Mouse (Mus musculus): Measurements from ENCODE around the gene Mrpl28. TPM values are rescaled to one million over a fixed set of nuclear protein-coding genes. Genes with fewer than 3 reads are reported as not detected.
"Not testable (repeated sequence)": the region's sequence is repeated elsewhere in the genome, so short reads cannot be mapped to it uniquely, and the experiment has no call there.

The Mrpl28 gene
- polyA plus RNA-seq, 1 experiment from 2014 or later = 193 TPM

DNA sequence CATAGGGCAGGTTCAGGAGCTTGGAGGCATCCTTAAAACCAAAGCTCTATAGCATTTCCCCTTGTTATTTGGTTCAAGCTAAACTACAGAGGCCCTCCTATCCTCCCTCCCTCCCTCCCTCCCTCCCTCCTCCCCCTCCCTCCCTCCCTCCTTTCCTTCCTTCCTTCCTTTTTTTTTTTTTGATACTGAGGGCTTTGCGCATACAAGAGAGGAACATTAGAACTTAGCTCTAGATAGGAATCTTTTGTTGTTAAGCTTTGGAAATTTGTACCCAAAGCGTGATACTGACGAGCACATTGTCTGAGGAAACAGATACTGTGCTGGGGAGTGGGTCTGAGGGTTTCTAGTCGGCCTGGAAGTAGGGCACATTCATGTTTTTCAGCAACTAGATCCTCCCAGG, 17.7 kb upstream of the Mrpl28 start:
- Histone ChIP-seq H3K36me3 (no peaks in the 10 kb centered on the region), H3K4me3 (no peak overlapping the region), H3K27ac (no peak overlapping the region), H3K4me2 (replicated peaks) (no peak overlapping the region), H3K27me3 (peaks cover 13% of the 10 kb centered on the region), H3K9me3 (no peaks in the 10 kb centered on the region), H3K9ac (no peak overlapping the region), H3K4me1 (peaks cover 1% of the 10 kb centered on the region; the same call in 1 of the 2 replicates)
- 50% methylated on average over 4 of the region's 4 CpGs for WGBS
- no peak for ATAC-seq (ENCODE audit: low FRiP score, low read depth)

DNA sequence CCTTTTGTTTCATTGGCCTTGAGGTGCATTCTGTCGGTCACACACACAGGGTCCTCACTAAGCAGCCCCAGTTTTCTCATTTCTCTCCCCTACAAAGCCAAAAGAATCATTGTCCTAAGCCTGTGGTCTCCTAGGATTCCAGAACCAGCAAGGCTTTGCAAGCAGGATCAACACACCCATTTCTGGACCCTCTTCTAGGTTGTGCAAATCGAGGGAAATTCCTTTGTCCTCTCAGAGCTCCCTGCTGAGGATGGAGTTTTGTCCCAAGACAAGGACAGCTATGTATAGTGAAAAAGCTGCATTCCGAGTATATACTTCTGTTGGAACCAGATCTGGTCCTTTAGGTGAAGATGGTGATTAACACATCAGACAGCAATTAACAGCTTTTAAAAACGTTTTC, 13.1 kb upstream of the Mrpl28 start:
- ATAC-seq (ENCODE audit: low FRiP score, low read depth) = no peak
- H3K9me3 ChIP-seq = no peaks in the 10 kb centered on the region
- 29% methylated on average over 4 of the region's 4 CpGs for WGBS

DNA sequence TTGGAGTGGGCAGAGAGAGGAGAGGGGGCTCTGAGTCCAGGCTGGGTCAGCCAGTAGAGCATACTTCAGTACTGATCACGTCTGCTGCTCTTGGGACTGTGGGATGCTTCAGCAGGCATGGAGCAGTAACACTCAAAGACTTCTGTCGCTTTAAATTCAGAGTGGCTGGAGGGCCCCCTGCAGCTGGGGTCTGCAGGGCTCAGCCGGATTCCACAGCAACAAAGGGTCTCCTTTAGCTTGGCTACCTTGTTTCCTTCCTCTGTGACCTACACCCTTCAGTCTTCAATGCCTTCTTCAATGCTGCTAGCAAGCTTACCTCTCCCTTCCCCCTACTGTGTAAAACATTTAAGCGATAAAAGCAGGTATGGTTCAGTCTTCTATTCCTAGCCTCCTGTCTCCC, 12.3 kb upstream of the Mrpl28 start:
- Histone ChIP-seq H3K9me3 (no peaks in the 10 kb centered on the region), H3K4me3 (no peak overlapping the region), H3K36me3 (no peaks in the 10 kb centered on the region), H3K4me2 (replicated peaks) (no peak overlapping the region), H3K27ac (no peak overlapping the region), H3K4me1 (peaks cover 12% of the 10 kb centered on the region), H3K27me3 (peaks cover 67% of the 10 kb centered on the region), H3K9ac (peak overlapping the region; percentile 8; the same call in 1 of the 2 replicates)
- no peak for ATAC-seq (ENCODE audit: low FRiP score, low read depth)
- WGBS = 4% methylated on average over 4 of the region's 4 CpGs

More for the DNA sequence above, 13.1 kb upstream of the Mrpl28 start:
- H3K27ac ChIP-seq = no peak overlapping the region
- peaks cover 58% of the 10 kb centered on the region for H3K27me3 ChIP-seq
- H3K4me3 ChIP-seq = no peak overlapping the region
- H3K4me2 ChIP-seq (replicated peaks) = no peak overlapping the region
- no peak overlapping the region for H3K9ac ChIP-seq
- H3K4me1 ChIP-seq = peaks cover 12% of the 10 kb centered on the region
- H3K36me3 ChIP-seq = no peaks in the 10 kb centered on the region

DNA sequence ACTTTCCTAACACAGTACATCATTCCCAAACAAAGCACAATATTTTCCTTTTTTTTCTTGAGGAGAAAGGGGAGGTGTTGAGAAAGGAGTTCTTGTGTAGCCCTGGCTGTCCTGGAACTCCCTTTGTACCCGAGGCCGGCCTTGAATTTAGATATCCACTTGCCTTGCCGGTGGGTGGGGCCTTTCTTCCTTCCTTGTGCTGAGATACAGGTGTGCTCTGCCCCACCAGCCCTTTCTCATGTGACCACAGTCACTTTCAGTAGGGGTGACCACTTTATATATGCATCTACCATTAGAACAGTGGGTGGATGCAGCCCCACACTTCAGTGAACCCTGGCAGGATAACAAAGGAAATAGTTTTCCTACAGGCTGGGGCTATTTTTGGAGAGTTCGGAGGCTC, 11.6 kb upstream of the Mrpl28 start:
- Histone ChIP-seq H3K4me1 (peaks cover 12% of the 10 kb centered on the region), H3K4me2 (replicated peaks) (no peak overlapping the region), H3K9ac (no peak overlapping the region), H3K36me3 (no peaks in the 10 kb centered on the region), H3K9me3 (no peaks in the 10 kb centered on the region), H3K27me3 (peaks cover 74% of the 10 kb centered on the region), H3K27ac (no peak overlapping the region), H3K4me3 (no peak overlapping the region)
- 36% methylated on average over 4 of the region's 4 CpGs for WGBS
- no peak for ATAC-seq (ENCODE audit: low FRiP score, low read depth)

DNA sequence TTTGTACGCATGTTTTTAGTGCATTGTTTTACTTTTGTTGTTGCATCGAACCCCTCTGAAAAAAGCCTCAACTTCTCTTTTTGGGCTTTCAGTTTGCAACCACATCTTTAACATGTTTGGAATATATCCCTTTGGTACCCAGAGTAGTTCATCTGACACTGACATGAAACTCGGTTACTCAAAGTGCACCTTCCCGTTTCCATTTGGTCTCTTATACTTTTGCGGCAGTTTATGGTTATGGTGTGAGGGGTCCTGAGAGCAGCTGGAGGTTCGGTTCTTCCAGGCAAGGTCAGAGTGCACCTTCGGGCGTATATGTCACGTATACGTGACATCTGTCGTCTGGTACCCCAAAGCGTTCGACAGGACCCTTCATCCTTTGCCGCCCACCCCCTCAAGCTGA, 10.5 kb upstream of the Mrpl28 start:
- H3K9ac ChIP-seq = 0 out of 2 replicates have a peak overlapping the region, but pooled peaks have one; percentile 63
- peak overlapping the region; percentile 54 for H3K4me3 ChIP-seq
- no peak overlapping the region for H3K27ac ChIP-seq
- H3K36me3 ChIP-seq = no peaks in the 10 kb centered on the region
- 16% methylated on average over 14 of the region's 14 CpGs for WGBS
- H3K9me3 ChIP-seq = no peaks in the 10 kb centered on the region
- peaks cover 12% of the 10 kb centered on the region for H3K4me1 ChIP-seq
- peak overlapping the region; percentile 88 for H3K4me2 ChIP-seq (replicated peaks)
- peaks cover 84% of the 10 kb centered on the region for H3K27me3 ChIP-seq
- ATAC-seq (ENCODE audit: low FRiP score, low read depth) = no peak

DNA sequence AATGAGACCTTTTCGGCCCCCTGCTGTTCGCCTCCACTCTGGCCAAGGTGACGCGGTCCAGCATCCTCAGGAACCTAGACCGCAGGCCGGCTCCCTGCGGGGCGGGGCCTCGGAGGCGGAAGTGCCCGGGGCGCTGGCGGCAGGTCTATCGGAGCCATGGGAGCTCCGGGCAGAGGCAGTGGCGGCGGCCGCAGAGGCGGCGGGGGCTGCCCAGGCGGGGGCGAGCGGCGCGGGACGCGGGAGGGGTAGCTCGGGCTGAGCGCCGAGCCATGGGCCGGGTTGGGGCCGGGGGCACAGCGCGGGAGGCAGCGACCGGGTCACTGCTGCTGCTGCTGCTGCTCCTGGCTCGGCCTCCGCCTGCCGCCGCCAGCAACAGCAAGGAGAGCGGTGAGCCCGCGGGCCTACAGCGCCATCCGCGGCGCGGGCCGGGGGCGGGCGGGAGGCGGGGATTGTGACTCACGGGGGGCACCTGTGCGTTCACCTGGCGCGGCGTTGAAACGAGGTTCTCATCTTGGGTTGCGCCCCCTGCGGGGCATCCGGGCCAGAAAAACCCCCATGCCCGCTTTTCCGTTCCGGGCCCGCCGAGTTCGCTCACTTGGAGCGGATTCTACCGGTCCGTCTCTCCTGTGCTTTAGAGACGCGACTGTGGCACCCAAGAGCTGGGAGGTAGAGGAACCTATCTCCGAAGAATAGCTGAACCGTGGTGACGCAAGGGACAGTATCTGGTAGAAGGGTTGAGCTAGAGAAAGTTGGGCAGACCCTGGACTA, 9.9 kb upstream of the Mrpl28 start, which contains the start of gene Tmem8:
Tmem8 (plus strand) TSS at position 119 of the 768 bp plus-strand sequence.
- peak; percentile 54 for ATAC-seq (ENCODE audit: low FRiP score, low read depth)
- Histone ChIP-seq H3K4me2 (replicated peaks) (peak within 1 kb of the TSS; percentile 88), H3K36me3 (no peaks in the 10 kb centered on the region), H3K9me3 (no peaks in the 10 kb centered on the region), H3K4me3 (peak within 1 kb of the TSS; percentile 54), H3K4me1 (peaks cover 12% of the 10 kb centered on the region), H3K9ac (peak within 1 kb of the TSS; percentile 63), H3K27me3 (peaks cover 90% of the 10 kb centered on the region), H3K27ac (no peak within 1 kb of the TSS)
- WGBS = under 1% methylated on average over 71 of the region's 75 CpGs

DNA sequence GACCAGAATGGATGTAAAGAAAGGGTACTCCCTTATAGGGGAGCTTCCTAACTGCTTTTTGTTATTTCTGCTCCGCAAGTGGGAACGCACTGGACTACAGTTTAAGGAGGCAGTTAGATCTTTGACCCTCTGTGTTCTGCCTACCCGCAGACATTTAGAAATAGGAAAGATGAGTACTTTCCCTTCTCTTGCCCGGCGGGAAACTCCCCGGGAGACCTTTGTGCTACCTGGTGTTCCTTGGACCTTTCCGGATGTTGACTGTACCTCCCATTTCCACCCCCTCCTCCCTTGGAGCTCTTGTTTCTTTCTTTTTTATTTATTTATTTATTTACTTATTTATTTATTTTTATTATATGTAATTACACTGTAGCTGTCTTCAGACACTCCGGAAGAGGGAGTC, 9.2 kb upstream of the Mrpl28 start:
- Histone ChIP-seq H3K9ac (peak overlapping the region; percentile 63; the same call in 1 of the 2 replicates), H3K4me2 (replicated peaks) (peak overlapping the region; percentile 88), H3K4me1 (peaks cover 12% of the 10 kb centered on the region), H3K36me3 (no peaks in the 10 kb centered on the region), H3K9me3 (no peaks in the 10 kb centered on the region), H3K27me3 (peaks cover 97% of the 10 kb centered on the region), H3K4me3 (peak overlapping the region; percentile 54), H3K27ac (no peak overlapping the region)
- 14% methylated on average over 8 of the region's 8 CpGs for WGBS
- ATAC-seq (ENCODE audit: low FRiP score, low read depth) = no peak

DNA sequence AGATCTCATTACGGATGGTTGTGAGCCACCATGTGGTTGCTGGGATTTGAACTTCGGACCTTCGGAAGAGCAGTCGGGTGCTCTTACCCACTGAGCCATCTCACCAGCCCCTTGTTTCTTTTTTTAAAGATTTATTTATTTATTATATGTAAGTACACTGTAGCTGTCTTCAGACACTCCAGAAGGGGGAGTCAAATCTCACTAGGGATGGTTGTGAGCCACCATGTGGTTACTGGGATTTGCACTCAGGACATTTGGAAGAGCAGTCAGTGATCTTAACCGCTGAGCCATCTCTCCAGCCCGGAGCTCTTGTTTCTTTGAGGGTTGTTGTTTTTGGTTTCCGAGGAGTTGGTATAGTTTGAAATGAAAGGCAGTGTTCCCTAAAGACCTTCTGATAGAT, 8.8 kb upstream of the Mrpl28 start:
- H3K9me3 ChIP-seq; H3K27ac ChIP-seq; H3K4me3 ChIP-seq; H3K4me2 ChIP-seq (replicated peaks); H3K36me3 ChIP-seq; H3K9ac ChIP-seq; ATAC-seq (ENCODE audit: low FRiP score, low read depth): not testable (repeated sequence)
- 68% methylated on average over 7 of the region's 7 CpGs for WGBS
- peaks cover 97% of the 10 kb centered on the region for H3K27me3 ChIP-seq
- peaks cover 12% of the 10 kb centered on the region for H3K4me1 ChIP-seq

DNA sequence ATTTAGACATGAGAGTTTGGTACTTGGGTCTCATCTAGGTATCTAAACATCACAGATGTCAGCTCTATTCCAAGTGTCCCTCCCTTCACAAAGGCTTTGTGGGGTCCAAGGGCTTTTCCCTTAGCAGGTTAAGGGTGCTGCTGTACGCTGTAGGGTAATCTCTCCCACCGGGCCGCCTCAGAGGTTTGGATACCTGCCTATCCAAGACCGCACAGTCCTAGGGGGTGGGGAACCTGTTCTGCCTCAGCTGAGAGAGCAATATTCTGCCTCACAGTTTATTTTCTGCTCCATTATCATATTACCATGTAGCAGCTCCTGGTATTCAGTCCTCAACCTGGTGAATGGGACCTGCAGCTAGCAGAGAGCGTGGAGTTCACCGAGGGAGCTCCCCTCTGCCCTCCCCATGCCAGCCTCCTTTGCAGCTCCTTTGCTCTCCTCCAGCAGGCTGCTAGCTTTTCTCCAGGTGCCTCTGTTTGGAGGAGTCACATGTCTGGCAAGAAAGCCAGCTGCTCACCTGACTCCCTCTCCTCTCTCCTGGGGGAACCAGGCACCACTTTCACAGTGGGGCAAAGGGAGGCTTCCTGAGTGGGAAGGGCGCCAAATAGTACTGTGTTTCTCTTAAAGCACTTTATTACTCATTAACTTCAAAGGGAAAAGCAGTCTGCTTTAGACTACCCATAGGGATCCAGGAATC, 7.9 kb upstream of the Mrpl28 start:
- Histone ChIP-seq H3K4me2 (replicated peaks) (no peak overlapping the region), H3K27ac (no peak overlapping the region), H3K4me3 (no peak overlapping the region), H3K27me3 (peaks cover 96% of the 10 kb centered on the region), H3K9me3 (no peaks in the 10 kb centered on the region), H3K36me3 (no peaks in the 10 kb centered on the region), H3K4me1 (peaks cover 15% of the 10 kb centered on the region), H3K9ac (no peak overlapping the region)
- 77% methylated on average over 7 of the region's 7 CpGs for WGBS
- ATAC-seq (ENCODE audit: low FRiP score, low read depth) = no peak

DNA sequence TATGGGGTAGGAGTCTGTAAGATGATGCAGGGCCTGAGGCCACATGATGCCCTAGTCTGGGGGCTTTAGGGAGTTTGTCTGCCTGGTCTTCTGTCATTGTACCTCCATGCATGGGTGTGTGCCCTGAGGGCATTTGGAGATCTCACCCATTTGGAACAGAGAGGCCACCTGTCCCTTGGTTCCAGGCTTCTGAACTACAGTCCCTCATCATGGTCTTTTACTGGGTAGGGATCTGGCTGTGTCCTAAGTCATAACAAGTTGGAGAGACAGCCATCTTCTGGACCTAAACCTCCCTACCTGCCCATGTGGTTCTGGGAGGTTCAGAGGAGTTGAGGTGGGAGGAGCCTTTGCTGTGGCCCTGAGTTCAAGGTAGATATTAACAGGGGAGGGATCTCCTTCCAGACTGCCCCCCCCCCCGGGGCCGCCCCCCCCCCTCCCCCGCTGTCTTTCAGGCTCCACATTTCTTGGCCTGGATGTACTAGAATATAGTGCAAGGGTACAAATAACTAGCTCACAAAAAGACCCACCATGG, 7.3 kb upstream of the Mrpl28 start:
- 68% methylated on average over 3 of the region's 3 CpGs for WGBS
- ATAC-seq (ENCODE audit: low FRiP score, low read depth) = no peak

DNA sequence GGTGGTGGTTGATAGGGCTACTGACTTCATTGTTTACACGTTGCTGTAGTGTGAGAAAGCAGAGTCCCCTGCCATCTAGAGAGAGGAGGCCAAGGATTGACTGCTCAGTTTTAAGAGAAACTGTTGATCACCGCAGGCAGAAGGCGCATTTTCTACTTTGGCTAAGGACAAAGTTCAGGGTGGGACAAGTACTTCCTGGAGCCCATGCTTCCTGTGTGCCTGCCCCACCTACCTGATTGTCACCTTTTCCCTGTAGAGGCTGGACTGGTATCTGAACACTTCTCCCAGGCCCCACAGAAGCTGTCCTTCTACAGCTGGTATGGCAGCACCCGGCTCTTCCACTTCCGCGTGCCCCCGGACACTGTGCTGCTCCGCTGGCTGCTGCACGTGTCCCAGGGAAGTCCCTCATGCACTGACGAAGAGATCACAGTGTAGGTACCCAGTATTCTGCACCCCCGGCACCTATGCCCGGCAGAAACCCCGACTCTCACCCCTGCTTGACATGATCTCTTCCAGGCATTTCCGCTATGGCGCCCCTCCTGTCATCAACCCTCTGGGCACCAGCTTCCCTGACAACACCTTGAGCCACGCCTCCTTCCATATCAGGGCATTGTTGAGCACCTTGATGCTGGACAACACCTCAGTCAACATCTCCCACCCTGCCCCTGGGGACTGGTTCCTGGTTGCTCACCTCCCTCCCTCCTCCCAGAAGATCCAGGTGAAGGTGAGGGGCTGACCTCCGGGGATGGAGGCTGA, 6.6 kb upstream of the Mrpl28 start:
- 83% methylated on average over 17 of the region's 17 CpGs for WGBS
- no peak for ATAC-seq (ENCODE audit: low FRiP score, low read depth)
- H3K4me3 ChIP-seq = no peak overlapping the region
- peaks cover 83% of the 10 kb centered on the region for H3K27me3 ChIP-seq
- H3K9ac ChIP-seq = no peak overlapping the region
- H3K36me3 ChIP-seq = no peaks in the 10 kb centered on the region
- no peaks in the 10 kb centered on the region for H3K9me3 ChIP-seq
- no peak overlapping the region for H3K4me2 ChIP-seq (replicated peaks)
- H3K27ac ChIP-seq = no peak overlapping the region
- H3K4me1 ChIP-seq = peaks cover 6% of the 10 kb centered on the region; the same call in 1 of the 2 replicates

More for the DNA sequence above, 7.3 kb upstream of the Mrpl28 start:
- H3K36me3 ChIP-seq = no peaks in the 10 kb centered on the region
- H3K9ac ChIP-seq = no peak overlapping the region
- no peaks in the 10 kb centered on the region for H3K9me3 ChIP-seq
- no peak overlapping the region for H3K27ac ChIP-seq
- peaks cover 90% of the 10 kb centered on the region for H3K27me3 ChIP-seq
- no peak overlapping the region for H3K4me3 ChIP-seq
- H3K4me2 ChIP-seq (replicated peaks) = no peak overlapping the region
- peaks cover 9% of the 10 kb centered on the region for H3K4me1 ChIP-seq

Measured in limb, embryonic 13.5 days (tissue).